Mouse (Mus musculus) heart, embryonic 12.5 days (tissue): ENCODE measurements at regions not wholly inside any gene's neighbourhood (a gene's known extent, or its start where the extent isn't known, plus 50 kb on each side); places are given as distances from the start of the nearest gene placed in this dataset.

Experiments used
- ATAC-seq: fragments of 200-750 bp; cut with Nextera tagmentation; 2 replicates; pipeline ENCODE4 v1.8.0; 2017; ENCODE audit warnings: moderate TSS enrichment, moderate library complexity; ENCODE audit not compliant: insufficient number of reproducible peaks, low FRiP score
- H3K27ac ChIP-seq: fragments of 300-500 bp; sonication (generic); 2 replicates; pipeline ENCODE4 v1.5.1; 2016; ENCODE audit warnings: mild to moderate bottlenecking, moderate library complexity; ENCODE audit not compliant: poor library complexity, severe bottlenecking
- H3K27me3 ChIP-seq: fragments of 300-500 bp; sonication (generic); replicated peaks from 2 replicates; pipeline ENCODE4 v1.6.1; 2016; ENCODE audit warnings: mild to moderate bottlenecking, moderate library complexity
- H3K36me3 ChIP-seq: fragments of 300-500 bp; sonication (generic); 2 replicates; pipeline ENCODE4 v1.6.1; 2016; ENCODE audit warnings: mild to moderate bottlenecking, moderate library complexity
- H3K4me1 ChIP-seq: fragments of 300-500 bp; sonication (generic); replicated peaks from 2 replicates; pipeline ENCODE4 v1.6.1; 2016; ENCODE audit warnings: mild to moderate bottlenecking
- H3K4me2 ChIP-seq: fragments of 300-500 bp; sonication (generic); 2 replicates; pipeline ENCODE4 v1.6.1; 2016; ENCODE audit warnings: mild to moderate bottlenecking, moderate library complexity
- H3K4me3 ChIP-seq: fragments of 300-500 bp; sonication (generic); 2 replicates; pipeline ENCODE4 v1.5.1; 2016; ENCODE audit warnings: mild to moderate bottlenecking
- H3K9ac ChIP-seq: fragments of 300-500 bp; sonication (generic); 2 replicates; pipeline ENCODE4 v1.6.1; 2016; ENCODE audit warnings: mild to moderate bottlenecking, moderate library complexity
- H3K9me3 ChIP-seq: fragments of 300-500 bp; sonication (generic); replicated peaks from 2 replicates; pipeline ENCODE4 v1.6.1; 2016; ENCODE audit warnings: mild to moderate bottlenecking, moderate library complexity
- WGBS: fragments of 180-500 bp; shearing (Covaris S2); methylation state at CpG from one replicate; pipeline ENCODE4 v1.1.7; 2016; 5-methylcytosine and 5-hydroxymethylcytosine counted together

DNA sequence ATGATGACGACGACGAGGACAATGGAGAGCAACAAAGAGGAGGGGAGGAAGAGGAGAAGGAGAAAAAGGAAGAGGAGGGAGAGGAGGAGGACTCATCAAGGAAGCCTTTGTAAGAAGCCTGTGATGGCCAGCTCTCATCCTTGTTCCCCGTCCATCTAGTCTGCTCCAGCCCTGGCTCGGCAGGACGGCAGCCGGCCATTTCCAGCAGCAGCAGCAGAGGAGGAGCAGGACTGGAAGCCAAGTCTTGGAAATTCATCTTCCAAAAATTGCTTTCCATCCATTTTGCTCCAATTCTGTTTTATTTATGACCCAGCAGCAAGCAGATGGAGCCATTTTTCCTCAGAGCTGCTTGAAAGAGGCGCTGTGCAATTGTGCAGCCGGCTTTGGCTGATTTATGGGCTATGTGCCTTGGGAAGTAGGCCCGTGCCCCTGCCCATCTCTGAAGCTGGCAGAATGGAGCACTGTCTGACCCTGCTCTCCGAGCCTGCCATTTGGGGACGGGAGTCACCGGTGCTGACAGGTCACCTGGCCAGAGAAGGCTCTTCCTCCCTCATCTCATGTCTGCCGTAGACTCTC, 231.2 kb upstream of the N4bp1 start:
- Histone ChIP-seq H3K27ac (no peak overlapping the region), H3K27me3 (no peaks in the 10 kb centered on the region), H3K4me2 (no peak overlapping the region), H3K9me3 (no peaks in the 10 kb centered on the region), H3K4me3 (no peak overlapping the region), H3K4me1 (no peaks in the 10 kb centered on the region), H3K9ac (no peak overlapping the region), H3K36me3 (no peaks in the 10 kb centered on the region)
- WGBS = 81% methylated on average over 14 of the region's 14 CpGs
- ATAC-seq = no peak

DNA sequence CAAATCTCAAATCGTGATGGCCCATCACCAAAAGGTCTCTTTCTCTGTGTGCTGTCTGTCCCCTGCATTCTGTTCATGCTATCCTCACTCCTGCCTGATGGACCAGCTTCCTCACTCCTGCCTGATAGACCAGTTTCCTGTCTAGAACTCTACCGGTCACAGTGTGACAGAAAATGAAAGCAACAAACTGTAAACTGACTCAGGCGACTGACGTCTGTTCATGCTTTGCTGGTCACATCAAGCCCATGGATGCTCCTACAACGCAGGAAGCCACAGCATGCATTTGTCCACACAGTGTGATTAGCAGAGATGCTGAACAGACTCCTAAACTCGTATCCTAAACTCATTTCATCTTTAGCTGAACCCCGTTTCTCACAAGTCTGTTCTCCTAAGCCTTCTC, 227.3 kb upstream of the N4bp1 start:
- Histone ChIP-seq H3K4me3 (no peak overlapping the region), H3K27ac (no peak overlapping the region), H3K4me1 (no peaks in the 10 kb centered on the region), H3K9me3 (no peaks in the 10 kb centered on the region), H3K4me2 (no peak overlapping the region), H3K9ac (no peak overlapping the region), H3K36me3 (no peaks in the 10 kb centered on the region), H3K27me3 (no peaks in the 10 kb centered on the region)
- WGBS = 71% methylated on average over 7 of the region's 7 CpGs
- no peak for ATAC-seq

DNA sequence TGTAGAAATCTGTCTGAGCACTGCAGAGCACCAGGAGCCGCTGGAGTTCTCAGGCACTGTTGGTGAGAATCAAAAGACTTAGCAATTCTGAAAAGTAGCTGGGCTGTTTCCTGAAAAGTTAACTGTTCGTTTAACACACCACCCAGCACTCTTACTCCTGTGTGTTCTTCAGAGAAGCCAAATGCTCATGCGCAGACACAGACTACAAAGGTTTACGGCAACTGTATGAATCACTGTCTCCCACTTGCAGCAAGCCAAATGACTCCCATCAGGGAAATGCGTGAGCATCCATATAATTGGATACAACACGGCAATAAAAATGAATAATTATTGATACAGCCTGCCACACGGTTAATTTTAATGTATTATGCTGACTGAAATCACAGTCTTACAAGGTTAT, 220.0 kb upstream of the N4bp1 start:
- Histone ChIP-seq H3K4me2 (no peak overlapping the region), H3K4me1 (no peaks in the 10 kb centered on the region), H3K27me3 (no peaks in the 10 kb centered on the region), H3K36me3 (no peaks in the 10 kb centered on the region), H3K27ac (no peak overlapping the region), H3K4me3 (no peak overlapping the region), H3K9ac (no peak overlapping the region), H3K9me3 (no peaks in the 10 kb centered on the region)
- no peak for ATAC-seq
- 77% methylated on average over 7 of the region's 7 CpGs for WGBS

DNA sequence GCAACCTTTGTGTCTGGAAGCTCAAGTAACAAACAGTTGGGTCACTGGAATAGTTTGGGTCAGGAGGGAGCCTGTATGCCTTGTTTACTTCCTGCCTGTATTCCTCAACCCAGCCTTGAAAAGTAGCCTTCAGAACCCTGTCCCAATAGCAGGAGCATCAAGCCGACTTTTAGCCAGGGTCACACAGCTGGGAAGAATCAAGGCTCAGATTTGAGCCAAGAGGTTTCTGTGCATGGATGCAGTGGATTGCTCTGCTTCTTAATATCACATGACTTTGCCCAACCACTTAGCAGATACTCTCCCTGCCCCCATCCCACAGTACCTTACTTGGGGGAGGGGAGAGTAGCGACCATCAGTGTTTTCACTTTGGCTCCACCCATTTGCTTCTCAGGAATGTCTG, 210.2 kb upstream of the N4bp1 start:
- H3K27me3 ChIP-seq = no peaks in the 10 kb centered on the region
- no peak overlapping the region for H3K4me3 ChIP-seq
- no peaks in the 10 kb centered on the region for H3K36me3 ChIP-seq
- no peaks in the 10 kb centered on the region for H3K9me3 ChIP-seq
- 65% methylated on average over 2 of the region's 2 CpGs for WGBS
- no peak for ATAC-seq
- H3K27ac ChIP-seq = no peak overlapping the region
- H3K9ac ChIP-seq = no peak overlapping the region
- H3K4me2 ChIP-seq = no peak overlapping the region
- no peaks in the 10 kb centered on the region for H3K4me1 ChIP-seq

- no peaks in the 10 kb centered on the region for H3K27me3 ChIP-seq
- no peaks in the 10 kb centered on the region for H3K9me3 ChIP-seq
- no peak overlapping the region for H3K9ac ChIP-seq
- H3K36me3 ChIP-seq = no peaks in the 10 kb centered on the region
- no peak overlapping the region for H3K4me3 ChIP-seq
- H3K4me2 ChIP-seq = no peak overlapping the region
- no peak for ATAC-seq
- H3K4me1 ChIP-seq = no peaks in the 10 kb centered on the region
- no peak overlapping the region for H3K27ac ChIP-seq
- 78% methylated on average over 4 of the region's 4 CpGs for WGBS
Observed at GRCm38 (mm10) chr8:87094685-87095084, 209.6 kb upstream of the N4bp1 start.

- H3K9me3 ChIP-seq = no peaks in the 10 kb centered on the region
- no peaks in the 10 kb centered on the region for H3K27me3 ChIP-seq
- no peak overlapping the region for H3K4me3 ChIP-seq
- H3K9ac ChIP-seq = no peak overlapping the region
- H3K36me3 ChIP-seq = no peaks in the 10 kb centered on the region
- no peak overlapping the region for H3K27ac ChIP-seq
- H3K4me1 ChIP-seq = no peaks in the 10 kb centered on the region
- no peak overlapping the region for H3K4me2 ChIP-seq
- WGBS = 68% methylated on average over 10 of the region's 10 CpGs
- ATAC-seq = no peak
Observed at GRCm38 (mm10) chr8:87093716-87094115, 208.7 kb upstream of the N4bp1 start.

DNA sequence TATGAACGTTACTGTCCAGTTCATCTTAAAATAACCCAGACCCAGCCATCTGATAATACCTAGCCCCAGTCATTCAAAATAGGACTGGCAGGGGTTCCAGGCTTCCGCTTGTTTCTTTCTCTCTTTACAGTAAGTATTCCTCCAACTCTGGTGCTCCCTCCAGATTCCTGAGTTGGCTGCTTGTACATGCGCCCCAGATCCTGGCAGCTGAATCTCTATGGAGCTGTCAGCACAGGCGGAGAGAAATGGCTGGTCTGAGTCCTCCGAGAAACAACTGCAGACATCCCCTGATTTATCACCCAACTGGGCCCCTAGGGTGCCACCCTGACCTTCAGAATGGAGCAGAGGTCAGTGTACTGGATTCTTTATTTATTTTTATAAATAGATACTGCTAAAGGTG, 208.0 kb upstream of the N4bp1 start:
- WGBS = 52% methylated on average over 5 of the region's 5 CpGs
- ATAC-seq = no peak

GRCm38 (mm10) chr8:87087451-87088095, 202.5 kb upstream of the N4bp1 start:
- H3K4me3 ChIP-seq = no peak overlapping the region
- H3K4me2 ChIP-seq = no peak overlapping the region
- H3K36me3 ChIP-seq = no peaks in the 10 kb centered on the region
- no peak overlapping the region for H3K27ac ChIP-seq
- H3K9me3 ChIP-seq = no peaks in the 10 kb centered on the region
- H3K27me3 ChIP-seq = no peaks in the 10 kb centered on the region
- 47% methylated on average over 9 of the region's 9 CpGs for WGBS
- no peak for ATAC-seq
- no peak overlapping the region for H3K9ac ChIP-seq
- H3K4me1 ChIP-seq = no peaks in the 10 kb centered on the region

More for the DNA sequence above, 208.0 kb upstream of the N4bp1 start:
- Histone ChIP-seq H3K4me3 (no peak overlapping the region), H3K36me3 (no peaks in the 10 kb centered on the region), H3K4me2 (no peak overlapping the region), H3K4me1 (no peaks in the 10 kb centered on the region), H3K9ac (no peak overlapping the region), H3K27ac (no peak overlapping the region), H3K27me3 (no peaks in the 10 kb centered on the region), H3K9me3 (no peaks in the 10 kb centered on the region)

GRCm38 (mm10) chr8:87078260-87078659, 193.2 kb upstream of the N4bp1 start:
- H3K4me2 ChIP-seq = no peak overlapping the region
- H3K27me3 ChIP-seq = no peaks in the 10 kb centered on the region
- no peak overlapping the region for H3K27ac ChIP-seq
- H3K4me3 ChIP-seq = no peak overlapping the region
- H3K9me3 ChIP-seq = no peaks in the 10 kb centered on the region
- no peaks in the 10 kb centered on the region for H3K4me1 ChIP-seq
- 72% methylated on average over 6 of the region's 6 CpGs for WGBS
- ATAC-seq = no peak
- no peaks in the 10 kb centered on the region for H3K36me3 ChIP-seq
- no peak overlapping the region for H3K9ac ChIP-seq

DNA sequence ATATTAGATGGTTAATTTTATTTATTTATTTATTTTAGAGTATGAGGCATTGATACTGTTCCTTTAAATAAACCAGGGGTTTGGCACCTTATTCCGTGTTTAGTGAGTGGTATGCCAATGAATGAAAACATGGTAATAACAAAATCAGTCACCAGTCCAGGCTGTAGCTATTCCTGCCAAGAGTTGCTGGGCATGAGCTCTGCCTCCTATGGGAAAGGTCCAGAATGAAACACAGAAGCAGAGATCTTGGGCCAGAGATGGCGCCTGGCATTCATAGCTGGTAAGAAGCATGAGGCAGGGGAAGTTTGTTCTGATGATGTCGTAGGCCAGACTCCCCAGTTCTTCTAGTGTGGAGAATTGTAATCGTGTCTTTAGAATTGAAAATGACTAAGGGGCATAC, 190.9 kb upstream of the N4bp1 start:
- WGBS = 71% methylated on average over 4 of the region's 4 CpGs
- Histone ChIP-seq H3K9me3 (no peaks in the 10 kb centered on the region), H3K27me3 (no peaks in the 10 kb centered on the region), H3K27ac (no peak overlapping the region), H3K9ac (no peak overlapping the region), H3K36me3 (no peaks in the 10 kb centered on the region), H3K4me3 (no peak overlapping the region), H3K4me1 (no peaks in the 10 kb centered on the region), H3K4me2 (no peak overlapping the region)
- ATAC-seq = no peak

GRCm38 (mm10) chr8:87071224-87071623, 186.2 kb upstream of the N4bp1 start:
- Histone ChIP-seq H3K9ac (no peak overlapping the region), H3K4me1 (no peaks in the 10 kb centered on the region), H3K4me2 (no peak overlapping the region), H3K4me3 (no peak overlapping the region), H3K27ac (no peak overlapping the region), H3K36me3 (no peaks in the 10 kb centered on the region), H3K27me3 (no peaks in the 10 kb centered on the region), H3K9me3 (0 out of 2 replicates have a peak, but pooled peaks cover 3% of the 10 kb centered on the region)
- ATAC-seq = no peak

- Histone ChIP-seq H3K4me3 (no peak overlapping the region), H3K9ac (no peak overlapping the region), H3K27ac (no peak overlapping the region), H3K4me1 (peaks cover 8% of the 10 kb centered on the region; the same call in 1 of the 2 replicates), H3K9me3 (0 out of 2 replicates have a peak, but pooled peaks cover 3% of the 10 kb centered on the region), H3K27me3 (no peaks in the 10 kb centered on the region), H3K4me2 (no peak overlapping the region), H3K36me3 (no peaks in the 10 kb centered on the region)
- ATAC-seq = no peak
Observed at GRCm38 (mm10) chr8:87067106-87067505, 182.0 kb upstream of the N4bp1 start.
